Mouse (Mus musculus) brain, embryonic 14.5 days (tissue): ENCODE results near the gene Cyp24a1.

Experiments used
- CTCF ChIP-seq: fragments of 200-500 bp; IDR thresholded peaks from 2 replicates; pipeline ENCODE4 v1.5.1; 2012; ENCODE audit warnings: inconsistent platforms, mild to moderate bottlenecking, moderate library complexity, borderline replicate concordance; ENCODE audit not compliant: insufficient read depth, insufficient read length; ENCODE audit errors: extremely low read depth
- POLR2A ChIP-seq: fragments of 200-500 bp; IDR thresholded peaks from 2 replicates; pipeline ENCODE4 v1.6.1; 2012; ENCODE audit warnings: mild to moderate bottlenecking, inconsistent platforms, borderline replicate concordance; ENCODE audit not compliant: poor library complexity, insufficient read depth, insufficient read length, severe bottlenecking; ENCODE audit errors: extremely low read depth

DNA sequence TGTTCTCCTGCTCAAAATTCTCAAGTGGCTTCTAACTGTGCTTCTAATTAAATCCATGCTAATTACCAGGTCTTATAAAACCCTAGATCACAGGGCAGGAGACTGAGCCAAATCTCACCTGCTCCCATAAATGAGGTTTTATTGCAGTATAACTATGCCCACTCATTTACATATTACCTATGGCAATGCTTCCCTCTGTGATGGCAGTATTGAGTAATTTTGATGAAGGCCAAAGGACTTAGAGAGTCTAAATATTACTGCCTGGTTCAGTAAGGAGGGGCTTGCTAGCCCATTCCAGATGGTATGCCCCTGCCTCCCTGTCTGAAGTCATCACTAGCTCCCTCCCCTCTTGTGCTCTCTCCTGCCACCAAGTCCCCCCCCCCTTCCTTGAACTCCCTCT lies 38.9 kb upstream of the Cyp24a1 start:
- TF ChIP-seq CTCF (no peak), POLR2A (no peak)
